Mouse (Mus musculus) erythroblast, embryonic 14.5 days (primary cell): ENCODE measurements at regions not wholly inside any gene's neighbourhood (a gene's known extent, or its start where the extent isn't known, plus 50 kb on each side); places are given as distances from the start of the nearest gene placed in this dataset.

Experiments used
- GATA1 ChIP-seq: IDR thresholded peaks from 2 replicates; pipeline ENCODE4 v1.6.1; 2012; ENCODE audit warnings: low read length, inconsistent platforms, mixed read lengths
- TAL1 ChIP-seq: IDR thresholded peaks from 3 replicates; pipeline ENCODE4 v1.6.1; 2012; ENCODE audit warnings: low read length, inconsistent platforms, mixed read lengths

DNA sequence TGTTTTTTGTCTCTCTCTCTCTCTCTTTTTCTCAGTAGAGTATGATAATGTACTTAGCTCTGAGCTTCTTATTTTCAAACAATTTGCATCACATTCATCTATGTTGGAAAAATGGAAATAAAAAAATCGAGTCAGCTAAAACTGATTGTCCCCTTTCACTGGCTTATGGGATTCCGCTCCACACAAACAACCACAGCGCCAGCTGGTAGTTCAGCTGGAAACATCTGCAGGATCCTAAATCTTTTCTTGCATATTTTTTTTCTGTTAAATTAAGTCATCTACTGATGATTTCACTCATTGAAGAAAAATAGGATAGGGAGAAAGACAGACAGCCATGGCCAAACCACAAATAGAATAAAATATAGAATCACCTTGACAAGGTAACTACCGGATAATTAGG, 414.8 kb downstream of the Ets1 start:
- TF ChIP-seq GATA1 (no peak), TAL1 (no peak)
